Comparison of ENCODE assay signal across 7 mouse cellular contexts in genomic region chr1:137074787-137075186, GRCm38 (mm10).
DNase-seq lines count a peak whose midpoint lies in the region; ATAC-seq and TF ChIP-seq lines count a peak whose summit lies in the region.

No protein-coding gene starts in this region.

- no peak overlapping the region for H3K4me3 ChIP-seq in limb, embryonic 14.5 days (replicated peaks; ENCODE audit: low read length)
- no peak overlapping the region for H3K4me3 ChIP-seq in limb, embryonic 10.5 days
- H3K4me3 ChIP-seq in hindbrain, embryonic 15.5 days: no peak overlapping the region
- H3K4me3 ChIP-seq in liver, embryonic 13.5 days (replicated peaks): no peak overlapping the region

- ATAC-seq in limb, embryonic 14.5 days (ENCODE audit: low FRiP score, low read depth): no peak
- peak; percentile 79 for ATAC-seq in hindbrain, embryonic 15.5 days (ENCODE audit: low FRiP score, low read depth)
- peak; percentile 41; the same call in 1 of the 2 replicates for ATAC-seq in liver, embryonic 13.5 days (ENCODE audit: low read depth)

- no peak for TF ChIP-seq POLR2A in limb, embryonic 14.5 days (IDR thresholded peaks at IDR 0.05; ENCODE audit: borderline replicate concordance, extremely low read depth, insufficient read depth, insufficient read length)

- H3K4me1 ChIP-seq in limb, embryonic 14.5 days (ENCODE audit: control insufficient read depth, insufficient read depth, low read length): no peaks in the 10 kb centered on the region
- peaks cover 3% of the 10 kb centered on the region; the same call in 1 of the 2 replicates for H3K4me1 ChIP-seq in limb, embryonic 10.5 days
- peaks cover 7% of the 10 kb centered on the region; the same call in 1 of the 2 replicates for H3K4me1 ChIP-seq in hindbrain, embryonic 15.5 days (replicated peaks)
- H3K4me1 ChIP-seq in liver, embryonic 13.5 days (replicated peaks): no peaks in the 10 kb centered on the region

- H3K27ac ChIP-seq in limb, embryonic 14.5 days (replicated peaks; ENCODE audit: low read depth, low read length): no peak overlapping the region
- H3K27ac ChIP-seq in limb, embryonic 10.5 days: no peak overlapping the region
- peak overlapping the region; percentile 42; the same call in 1 of the 2 replicates for H3K27ac ChIP-seq in hindbrain, embryonic 15.5 days (replicated peaks)
- no peak overlapping the region for H3K27ac ChIP-seq in liver, embryonic 13.5 days

- H3K27me3 ChIP-seq in limb, embryonic 14.5 days (ENCODE audit: control insufficient read depth, insufficient read depth, low read length): no peaks in the 10 kb centered on the region
- no peaks in the 10 kb centered on the region for H3K27me3 ChIP-seq in limb, embryonic 10.5 days (ENCODE audit: low read depth, poor library complexity, severe bottlenecking)
- no peaks in the 10 kb centered on the region for H3K27me3 ChIP-seq in hindbrain, embryonic 15.5 days
- no peaks in the 10 kb centered on the region for H3K27me3 ChIP-seq in liver, embryonic 13.5 days

- no peaks in the 10 kb centered on the region for H3K9me3 ChIP-seq in limb, embryonic 14.5 days (ENCODE audit: control insufficient read depth, low read length)
- no peaks in the 10 kb centered on the region for H3K9me3 ChIP-seq in limb, embryonic 10.5 days (replicated peaks)
- no peaks in the 10 kb centered on the region for H3K9me3 ChIP-seq in hindbrain, embryonic 15.5 days
- no peaks in the 10 kb centered on the region for H3K9me3 ChIP-seq in liver, embryonic 13.5 days (replicated peaks)

- no peaks in the 10 kb centered on the region for H3K36me3 ChIP-seq in limb, embryonic 14.5 days (ENCODE audit: control insufficient read depth, insufficient read depth, low read length)
- no peaks in the 10 kb centered on the region for H3K36me3 ChIP-seq in limb, embryonic 10.5 days
- no peaks in the 10 kb centered on the region for H3K36me3 ChIP-seq in hindbrain, embryonic 15.5 days
- H3K36me3 ChIP-seq in liver, embryonic 13.5 days: no peaks in the 10 kb centered on the region

- 66% methylated on average over 9 of the region's 9 CpGs for WGBS in limb, embryonic 14.5 days
- 76% methylated on average over 9 of the region's 9 CpGs for WGBS in limb, embryonic 10.5 days
- 19% methylated on average over 9 of the region's 9 CpGs for WGBS in hindbrain, embryonic 15.5 days
- WGBS in liver, embryonic 13.5 days (ENCODE audit: insufficient replicate concordance): 5% methylated on average over 9 of the region's 9 CpGs

- DNase-seq in limb, embryonic 14.5 days (ENCODE audit: low spot score): peak; percentile 45
- no peak for DNase-seq in limb, embryonic 10.5 days (ENCODE audit: low spot score)
- DNase-seq in embryo, embryonic 11 days: peak; percentile 55
- no peak for DNase-seq in liver, embryonic 13.5 days
- DNase-seq in thymus, postnatal 0 days (ENCODE audit: low spot score): peak; percentile 49
- no peak for DNase-seq in adipocyte (ENCODE audit: low spot score)

- no peak overlapping the region for H3K4me2 ChIP-seq in limb, embryonic 14.5 days (replicated peaks; ENCODE audit: low read depth, low read length, severe bottlenecking)
- peak overlapping the region; percentile 47 for H3K4me2 ChIP-seq in hindbrain, embryonic 15.5 days
- H3K4me2 ChIP-seq in liver, embryonic 13.5 days: no peak overlapping the region

- no peak overlapping the region for H3K9ac ChIP-seq in limb, embryonic 14.5 days (ENCODE audit: low read depth, low read length, severe bottlenecking)
- H3K9ac ChIP-seq in hindbrain, embryonic 15.5 days: no peak overlapping the region
- H3K9ac ChIP-seq in liver, embryonic 13.5 days: no peak overlapping the region

Comparison
In these comparisons a context has a peak if more than half of its experiments do, and no peak if none do; other contexts are left out.
1. DNase-seq: peak in limb, embryonic 14.5 days (single experiment), embryo, embryonic 11 days (single experiment) and thymus, postnatal 0 days (single experiment); none in limb, embryonic 10.5 days (single experiment), liver, embryonic 13.5 days (single experiment) and adipocyte (single experiment).